Mouse (Mus musculus) limb, embryonic 15.5 days (tissue): ENCODE results near the gene Ulk4. TPM values are rescaled to one million over a fixed set of nuclear protein-coding genes. Genes with fewer than 3 reads are reported as not detected.
"Not testable (repeated sequence)": the region's sequence is repeated elsewhere in the genome, so short reads cannot be mapped to it uniquely, and the experiment has no call there.

Experiments used
- ATAC-seq: fragments of 200-750 bp; cut with Nextera tagmentation; 2 replicates; pipeline ENCODE4 v1.8.0; 2017; ENCODE audit warnings: low read depth, moderate TSS enrichment; ENCODE audit not compliant: insufficient number of reproducible peaks, low FRiP score, low TSS enrichment
- H3K27ac ChIP-seq: fragments of 300-500 bp; sonication (generic); 2 replicates; pipeline ENCODE4 v1.5.1; 2015; ENCODE audit warnings: moderate library complexity, mild to moderate bottlenecking, inconsistent platforms
- H3K27me3 ChIP-seq: fragments of 300-500 bp; sonication (generic); 2 replicates; pipeline ENCODE4 v1.6.1; 2015; ENCODE audit warnings: inconsistent platforms
- H3K36me3 ChIP-seq: fragments of 300-500 bp; sonication (generic); 2 replicates; pipeline ENCODE4 v1.6.1; 2015; ENCODE audit warnings: inconsistent platforms
- H3K4me1 ChIP-seq: fragments of 300-500 bp; sonication (generic); 2 replicates; pipeline ENCODE4 v1.6.1; 2015; ENCODE audit warnings: inconsistent platforms
- H3K4me2 ChIP-seq: fragments of 300-500 bp; sonication (generic); 2 replicates; pipeline ENCODE4 v1.6.1; 2015; ENCODE audit warnings: mild to moderate bottlenecking, inconsistent platforms
- H3K4me3 ChIP-seq: fragments of 300-500 bp; sonication (generic); 2 replicates; pipeline ENCODE4 v1.5.1; 2015; ENCODE audit warnings: mild to moderate bottlenecking, inconsistent platforms
- H3K9ac ChIP-seq: fragments of 300-500 bp; sonication (generic); 2 replicates; pipeline ENCODE4 v1.6.1; 2015; ENCODE audit warnings: inconsistent platforms
- H3K9me3 ChIP-seq: fragments of 300-500 bp; sonication (generic); 2 replicates; pipeline ENCODE4 v1.6.1; 2016; ENCODE audit warnings: inconsistent platforms
- WGBS: fragments of 180-500 bp; shearing (Covaris S2); methylation state at CpG from one replicate; pipeline ENCODE4 v1.1.7; 2015; 5-methylcytosine and 5-hydroxymethylcytosine counted together
- polyA plus RNA-seq: library from polyadenylated mRNA; unstranded; fragments of >200 nt; fragmentation: Nextera tagmentation; extraction: Ambion mirVana; gene quantifications from 2 replicates; pipeline ENCODE4 v1.2.1, GENCODE M21; 2015

Gene Ulk4
- polyA plus RNA-seq, 1 experiment from 2014 or later = 149 TPM

DNA sequence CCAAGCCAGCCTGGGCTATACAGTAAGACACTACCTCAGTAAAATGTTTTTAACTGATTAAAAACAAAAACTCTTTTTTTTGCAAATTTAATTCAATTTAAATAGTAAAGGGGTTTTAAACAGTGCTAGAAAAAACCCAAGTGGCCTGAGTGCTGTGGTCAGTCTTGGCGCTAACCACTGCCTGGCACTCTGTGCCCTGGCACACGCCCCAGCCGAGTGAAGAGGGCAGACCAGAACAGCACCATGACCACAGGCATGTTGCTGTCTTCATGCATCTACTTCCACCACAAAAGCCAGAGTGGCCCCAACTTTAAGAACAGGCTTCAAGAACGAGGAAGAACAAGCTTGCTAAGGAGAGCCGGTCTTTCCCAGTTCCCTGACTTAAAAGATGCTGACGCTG is 29.9 kb downstream of the Ulk4 start:
- ATAC-seq = no peak

DNA sequence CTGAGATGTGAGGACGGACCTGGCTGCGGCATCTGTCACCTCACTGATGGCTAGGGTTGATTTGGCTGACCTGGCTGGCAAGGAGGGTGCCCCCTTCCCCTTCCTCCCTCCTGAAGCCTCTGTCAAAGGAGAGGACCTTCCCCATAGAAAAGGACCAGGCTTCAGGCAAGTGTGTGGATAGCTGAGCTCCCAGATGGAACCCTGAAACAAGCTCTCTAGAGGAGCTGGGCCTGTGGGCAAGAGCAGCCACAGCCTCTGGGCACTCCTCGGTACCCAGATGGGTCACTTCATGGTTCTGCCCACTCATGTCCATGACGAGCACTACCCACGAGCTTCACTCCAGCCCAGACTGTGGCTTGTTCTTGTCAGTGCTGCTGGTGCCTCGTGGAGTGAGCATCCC is 34.7 kb downstream of the Ulk4 start:
- 86% methylated on average over 6 of the region's 6 CpGs for WGBS
- H3K36me3 ChIP-seq = no peaks in the 10 kb centered on the region
- no peaks in the 10 kb centered on the region for H3K9me3 ChIP-seq
- H3K4me1 ChIP-seq = no peaks in the 10 kb centered on the region
- no peak overlapping the region for H3K4me2 ChIP-seq
- no peak overlapping the region for H3K9ac ChIP-seq
- H3K27me3 ChIP-seq = peaks cover 6% of the 10 kb centered on the region; the same call in 1 of the 2 replicates
- H3K27ac ChIP-seq = no peak overlapping the region
- H3K4me3 ChIP-seq = no peak overlapping the region
- 0 out of 2 replicates have a peak, but pooled peaks have one; percentile 19 for ATAC-seq

More for the DNA sequence above, 29.9 kb downstream of the Ulk4 start:
- no peak overlapping the region for H3K9ac ChIP-seq
- no peak overlapping the region for H3K27ac ChIP-seq
- no peaks in the 10 kb centered on the region for H3K27me3 ChIP-seq
- 82% methylated on average over 6 of the region's 6 CpGs for WGBS
- H3K9me3 ChIP-seq = no peaks in the 10 kb centered on the region
- no peaks in the 10 kb centered on the region for H3K36me3 ChIP-seq
- H3K4me2 ChIP-seq = no peak overlapping the region
- no peaks in the 10 kb centered on the region for H3K4me1 ChIP-seq
- no peak overlapping the region for H3K4me3 ChIP-seq

DNA sequence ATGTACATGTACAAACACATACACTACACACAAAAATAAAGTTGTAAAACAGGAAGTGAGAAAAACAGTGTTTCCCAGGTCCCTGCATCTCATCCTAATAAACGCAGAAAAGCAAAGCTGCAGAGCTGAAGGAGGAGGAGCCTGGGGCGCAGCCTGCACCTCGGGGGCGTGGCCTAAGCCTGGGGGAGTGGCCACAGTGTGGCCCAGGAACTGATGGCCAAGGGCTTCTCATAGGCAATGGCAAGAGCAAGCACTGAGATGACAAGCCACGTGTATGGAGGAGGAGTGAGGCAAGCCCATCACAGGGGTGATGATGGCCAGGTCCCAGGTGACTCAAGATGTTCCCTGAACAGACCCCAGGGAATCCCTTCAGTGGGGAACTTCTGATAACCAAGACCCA is 35.2 kb downstream of the Ulk4 start:
- WGBS = 18% methylated on average over 5 of the region's 5 CpGs
- no peak for ATAC-seq

DNA sequence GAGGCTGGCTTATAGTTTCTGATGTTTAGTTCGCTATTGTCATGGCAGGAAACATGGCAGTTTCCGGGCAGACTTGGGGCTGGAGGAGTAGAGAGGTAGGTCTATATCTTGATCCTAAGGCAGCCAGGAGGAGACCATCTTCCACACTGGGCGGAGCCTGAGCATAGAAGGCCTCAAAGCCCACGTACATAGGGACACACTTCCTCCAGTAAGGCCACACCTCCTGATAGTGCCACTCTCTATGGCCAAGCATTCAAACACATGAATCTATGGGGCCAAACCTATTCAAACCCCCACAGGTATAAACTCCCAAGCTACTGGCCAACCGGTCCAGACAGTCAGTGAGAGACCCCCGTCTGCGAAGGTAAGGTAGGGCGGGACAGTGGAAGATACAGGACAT is 35.6 kb downstream of the Ulk4 start:
- no peak overlapping the region for H3K4me2 ChIP-seq
- WGBS = 86% methylated on average over 8 of the region's 8 CpGs
- no peaks in the 10 kb centered on the region for H3K9me3 ChIP-seq
- no peak for ATAC-seq
- H3K4me1 ChIP-seq = no peaks in the 10 kb centered on the region
- H3K27ac ChIP-seq = no peak overlapping the region
- peaks cover 6% of the 10 kb centered on the region; the same call in 1 of the 2 replicates for H3K27me3 ChIP-seq
- no peak overlapping the region for H3K4me3 ChIP-seq
- no peaks in the 10 kb centered on the region for H3K36me3 ChIP-seq
- H3K9ac ChIP-seq = no peak overlapping the region

More for the DNA sequence above, 35.2 kb downstream of the Ulk4 start:
- Histone ChIP-seq H3K27me3 (peaks cover 6% of the 10 kb centered on the region; the same call in 1 of the 2 replicates), H3K4me2 (no peak overlapping the region), H3K9ac (no peak overlapping the region), H3K27ac (no peak overlapping the region), H3K9me3 (no peaks in the 10 kb centered on the region), H3K4me1 (no peaks in the 10 kb centered on the region), H3K36me3 (no peaks in the 10 kb centered on the region), H3K4me3 (no peak overlapping the region)

DNA sequence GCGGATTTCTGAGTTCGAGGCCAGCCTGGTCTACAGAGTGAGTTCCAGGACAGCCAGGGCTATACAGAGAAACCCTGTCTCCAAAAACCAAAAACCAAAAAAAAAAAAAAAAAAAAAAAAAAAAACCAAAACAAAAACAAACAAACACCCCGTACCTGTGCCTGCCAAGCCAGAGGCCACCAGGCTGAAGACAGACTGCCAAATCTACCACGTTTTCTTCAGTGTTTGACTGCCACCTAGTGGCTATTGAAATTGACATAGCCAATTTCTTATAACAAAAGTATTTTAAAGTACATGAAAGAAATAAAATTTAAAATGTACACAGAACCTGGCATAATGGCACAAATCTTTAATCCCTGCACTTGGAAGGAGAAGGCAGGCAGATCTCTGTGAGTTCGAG is 36.8 kb downstream of the Ulk4 start:
- not testable (repeated sequence) for ATAC-seq, H3K4me1 ChIP-seq, H3K36me3 ChIP-seq, H3K9ac ChIP-seq, H3K4me2 ChIP-seq, H3K27ac ChIP-seq, H3K4me3 ChIP-seq, H3K9me3 ChIP-seq, H3K27me3 ChIP-seq
- WGBS = 45% methylated on average over 5 of the region's 5 CpGs

DNA sequence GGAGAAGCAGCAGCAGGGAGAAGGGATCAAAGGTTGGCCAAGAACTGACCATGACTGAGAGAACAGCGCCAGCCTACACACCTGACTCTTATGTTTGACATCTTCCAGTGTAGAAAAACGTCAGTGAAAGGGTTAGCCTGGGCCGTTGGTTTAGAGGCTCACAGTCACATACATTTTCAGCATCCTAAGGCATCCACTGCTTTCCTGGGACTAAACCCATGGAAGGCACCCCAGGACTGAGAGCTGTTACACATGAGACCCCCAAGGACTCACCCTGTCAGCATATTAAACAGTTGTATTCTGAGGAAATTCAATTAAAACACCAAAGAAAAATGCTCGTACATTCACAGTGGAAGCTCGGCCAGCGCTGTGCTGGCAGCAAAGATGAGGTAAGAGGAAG is 37.4 kb downstream of the Ulk4 start:
- H3K27me3 ChIP-seq = peaks cover 6% of the 10 kb centered on the region; the same call in 1 of the 2 replicates
- 76% methylated on average over 6 of the region's 6 CpGs for WGBS
- no peaks in the 10 kb centered on the region for H3K9me3 ChIP-seq
- ATAC-seq = no peak
- no peaks in the 10 kb centered on the region for H3K4me1 ChIP-seq
- H3K4me3 ChIP-seq = no peak overlapping the region
- H3K36me3 ChIP-seq = no peaks in the 10 kb centered on the region
- no peak overlapping the region for H3K9ac ChIP-seq
- H3K4me2 ChIP-seq = no peak overlapping the region
- no peak overlapping the region for H3K27ac ChIP-seq

DNA sequence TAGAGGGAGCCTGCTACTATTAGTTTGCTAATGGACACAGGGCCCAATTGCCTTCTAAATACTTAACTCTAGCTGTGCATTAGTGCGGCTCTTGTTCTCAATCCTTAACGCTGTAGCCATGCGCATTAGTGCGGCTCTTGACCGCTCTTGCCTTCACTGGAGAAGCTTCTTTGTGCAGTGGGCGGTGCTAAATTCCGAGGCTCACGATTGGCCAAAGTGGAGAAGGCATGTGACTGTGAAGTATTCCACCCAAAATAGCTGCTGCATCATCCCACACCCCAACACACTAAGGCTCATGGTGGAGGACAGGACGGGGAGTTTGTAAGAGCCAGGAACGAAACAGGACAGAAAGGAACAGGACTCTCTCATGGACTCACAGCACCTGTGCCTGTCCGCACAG is 58.4 kb downstream of the Ulk4 start:
- no peaks in the 10 kb centered on the region for H3K36me3 ChIP-seq
- no peak overlapping the region for H3K27ac ChIP-seq
- H3K4me1 ChIP-seq = no peaks in the 10 kb centered on the region
- no peaks in the 10 kb centered on the region for H3K9me3 ChIP-seq
- H3K27me3 ChIP-seq = no peaks in the 10 kb centered on the region
- WGBS = 79% methylated on average over 11 of the region's 11 CpGs
- no peak overlapping the region for H3K9ac ChIP-seq
- no peak for ATAC-seq
- H3K4me2 ChIP-seq = no peak overlapping the region
- no peak overlapping the region for H3K4me3 ChIP-seq

DNA sequence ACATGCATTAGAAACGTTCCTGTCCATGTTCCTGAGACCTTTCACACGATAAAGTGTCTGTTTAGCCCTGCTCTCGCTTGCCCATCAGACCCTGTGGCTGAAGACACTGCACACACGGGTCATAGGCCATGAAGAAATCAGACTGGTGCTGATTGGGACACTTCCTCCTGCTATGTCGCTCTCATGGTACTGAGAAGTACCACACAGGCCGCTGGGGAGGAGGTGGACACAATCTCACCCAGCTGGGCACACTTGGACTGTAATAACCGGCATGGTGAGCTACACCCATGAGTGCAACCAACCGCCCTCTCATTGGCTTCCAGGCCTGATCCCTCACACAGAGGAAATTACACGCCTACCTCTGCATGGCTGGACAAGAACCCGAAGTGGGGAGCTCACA is 58.8 kb downstream of the Ulk4 start:
- no peak overlapping the region for H3K27ac ChIP-seq
- 83% methylated on average over 10 of the region's 10 CpGs for WGBS
- no peak for ATAC-seq

DNA sequence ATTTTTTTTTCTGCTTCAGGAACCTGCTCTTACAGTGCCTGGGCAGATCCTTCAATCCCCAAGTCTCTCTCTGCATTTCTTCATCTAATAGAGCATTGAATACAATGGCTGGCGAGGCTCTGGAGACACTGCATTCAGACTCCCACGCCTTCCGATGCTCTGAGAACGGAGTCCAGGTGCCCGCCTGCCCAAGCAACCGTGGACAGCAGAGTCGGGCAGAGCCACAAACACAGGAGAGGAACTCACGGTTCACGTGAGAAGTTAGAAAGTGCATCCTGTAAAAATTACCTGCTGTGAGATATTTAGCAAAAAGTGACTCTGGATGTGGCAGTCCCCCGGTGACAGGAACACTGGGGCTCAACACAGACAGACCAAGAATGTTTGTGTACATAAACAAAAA is 59.3 kb downstream of the Ulk4 start:
- Histone ChIP-seq H3K4me2 (no peak overlapping the region), H3K4me3 (no peak overlapping the region), H3K9ac (no peak overlapping the region), H3K36me3 (no peaks in the 10 kb centered on the region), H3K9me3 (no peaks in the 10 kb centered on the region), H3K27ac (no peak overlapping the region), H3K4me1 (no peaks in the 10 kb centered on the region), H3K27me3 (no peaks in the 10 kb centered on the region)
- WGBS = 86% methylated on average over 10 of the region's 10 CpGs
- ATAC-seq = no peak

More for the DNA sequence above, 58.8 kb downstream of the Ulk4 start:
- no peak overlapping the region for H3K9ac ChIP-seq
- H3K4me3 ChIP-seq = no peak overlapping the region
- H3K9me3 ChIP-seq = no peaks in the 10 kb centered on the region
- H3K36me3 ChIP-seq = no peaks in the 10 kb centered on the region
- H3K4me2 ChIP-seq = no peak overlapping the region
- H3K27me3 ChIP-seq = no peaks in the 10 kb centered on the region
- no peaks in the 10 kb centered on the region for H3K4me1 ChIP-seq

DNA sequence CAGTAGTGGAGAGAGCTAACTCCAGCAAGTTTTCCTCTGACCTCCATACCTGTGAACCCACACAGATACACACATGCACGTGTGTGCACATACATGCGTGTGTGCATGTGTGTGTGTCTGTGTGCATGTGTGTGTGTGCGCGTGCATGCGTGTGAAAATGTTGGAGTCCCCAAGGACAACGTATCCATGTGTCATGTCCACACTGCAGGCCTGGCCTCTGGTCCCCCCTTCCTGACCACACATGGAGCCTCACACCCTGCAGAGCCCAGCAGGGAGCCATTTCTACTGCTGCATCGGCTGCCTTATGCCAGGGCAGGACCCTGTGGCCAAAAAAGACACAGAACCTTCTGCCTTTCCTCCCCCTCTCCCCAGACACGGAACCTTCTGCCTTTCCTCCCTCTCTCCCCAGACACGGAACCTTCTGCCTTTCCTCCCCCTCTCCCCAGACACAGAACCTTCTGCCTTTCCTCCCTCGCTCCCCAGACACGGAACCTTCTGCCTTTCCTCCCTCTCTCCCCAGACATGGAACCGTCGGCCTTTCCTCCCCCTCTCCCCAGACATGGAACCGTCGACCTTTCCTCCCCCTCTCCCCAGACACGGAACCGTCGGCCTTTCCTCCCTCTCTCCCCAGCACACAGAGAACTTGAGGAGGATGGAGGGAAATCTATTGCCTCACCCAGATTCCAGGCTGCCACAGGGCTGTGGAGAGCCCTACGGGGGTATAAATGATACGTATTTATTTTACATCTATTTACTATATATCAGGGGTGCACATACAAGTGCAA is 60.3 kb downstream of the Ulk4 start:
- Histone ChIP-seq H3K4me3 (no peak overlapping the region), H3K9ac (no peak overlapping the region), H3K27me3 (no peaks in the 10 kb centered on the region), H3K4me2 (no peak overlapping the region), H3K36me3 (no peaks in the 10 kb centered on the region), H3K4me1 (no peaks in the 10 kb centered on the region), H3K27ac (no peak overlapping the region), H3K9me3 (no peaks in the 10 kb centered on the region)
- ATAC-seq = no peak
- 75% methylated on average over 20 of the region's 20 CpGs for WGBS

DNA sequence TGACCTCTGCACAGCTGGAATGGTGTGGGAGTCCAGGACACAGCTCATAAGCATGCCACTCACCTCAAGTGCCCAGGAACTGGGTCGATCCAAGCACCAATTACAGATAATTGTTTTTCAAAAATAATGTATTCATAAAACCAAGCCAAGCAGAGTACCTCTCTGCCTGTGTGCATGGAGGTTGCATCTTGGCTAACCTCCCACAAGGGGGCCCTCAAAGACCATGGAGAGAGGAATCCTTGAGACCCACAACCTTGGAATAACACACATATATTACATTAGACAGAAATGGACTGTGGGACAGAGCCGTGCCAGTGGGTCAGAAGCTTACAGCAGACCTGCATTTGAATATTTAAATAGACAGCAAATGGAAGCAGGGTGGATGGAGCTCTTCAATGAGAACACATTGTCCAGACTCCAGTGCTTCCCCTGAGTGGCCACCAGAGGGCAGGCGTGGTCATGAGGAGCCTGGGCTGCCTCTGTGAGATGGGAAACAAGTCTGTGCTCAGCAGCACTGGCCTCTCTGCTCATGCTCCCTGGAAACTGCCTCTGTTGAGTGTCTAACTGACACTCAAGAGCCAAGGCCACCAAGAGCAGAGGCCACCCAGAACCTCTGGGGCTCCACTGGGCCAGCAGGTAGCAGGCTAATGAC is 61.5 kb downstream of the Ulk4 start:
- no peak for ATAC-seq
- no peaks in the 10 kb centered on the region for H3K9me3 ChIP-seq
- H3K9ac ChIP-seq = no peak overlapping the region
- 36% methylated on average over 3 of the region's 3 CpGs for WGBS
- no peaks in the 10 kb centered on the region for H3K4me1 ChIP-seq
- no peaks in the 10 kb centered on the region for H3K36me3 ChIP-seq
- H3K27ac ChIP-seq = no peak overlapping the region
- no peak overlapping the region for H3K4me3 ChIP-seq
- H3K27me3 ChIP-seq = no peaks in the 10 kb centered on the region
- H3K4me2 ChIP-seq = no peak overlapping the region

DNA sequence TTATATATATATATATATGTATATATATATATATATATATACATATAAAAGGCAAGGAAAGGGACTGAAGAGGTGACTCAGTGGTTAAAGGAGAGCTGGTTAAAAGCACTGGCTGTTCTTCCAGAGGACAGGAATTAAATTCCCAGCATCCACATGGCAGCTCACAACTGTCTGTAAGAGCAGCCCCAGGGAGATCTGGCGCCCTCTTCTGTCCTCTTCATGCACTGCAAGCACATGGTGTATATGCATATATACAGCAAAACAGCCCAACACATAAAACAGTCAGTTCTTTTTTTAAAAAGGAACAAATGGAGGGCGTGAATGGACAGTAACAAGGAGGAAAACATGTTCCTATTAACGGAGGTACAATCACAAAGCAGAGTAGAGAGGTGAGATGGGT is 64.7 kb downstream of the Ulk4 start:
- H3K4me3 ChIP-seq = no peak overlapping the region
- H3K36me3 ChIP-seq = 0 out of 2 replicates have a peak, but pooled peaks cover 8% of the 10 kb centered on the region
- no peak overlapping the region for H3K9ac ChIP-seq
- no peak for ATAC-seq
- no peak overlapping the region for H3K4me2 ChIP-seq
- WGBS = 68% methylated on average over 3 of the region's 3 CpGs
- no peaks in the 10 kb centered on the region for H3K9me3 ChIP-seq
- no peaks in the 10 kb centered on the region for H3K27me3 ChIP-seq
- H3K27ac ChIP-seq = no peak overlapping the region
- no peaks in the 10 kb centered on the region for H3K4me1 ChIP-seq
